Mouse (Mus musculus) midbrain, embryonic 11.5 days (tissue): ENCODE results near the gene Syvn1. TPM values are rescaled to one million over a fixed set of nuclear protein-coding genes. Genes with fewer than 3 reads are reported as not detected.
A peak's percentile ranks its signal among the peaks of the same experiment; 100 is the strongest.

Source experiments
- ATAC-seq: fragments of 200-750 bp; cut with Nextera tagmentation; 2 replicates; pipeline ENCODE4 v1.8.0; 2017; ENCODE audit warnings: moderate TSS enrichment, moderate library complexity; ENCODE audit not compliant: low FRiP score
- DNase-seq: peaks from one replicate; pipeline ENCODE4 v3.0.0; 2015; ENCODE audit warnings: low spot score; ENCODE audit errors: missing footprints
- H3K27ac ChIP-seq: fragments of 300-500 bp; sonication (generic); 2 replicates; pipeline ENCODE4 v1.5.1; 2014; ENCODE audit warnings: low read depth, low read length
- H3K27me3 ChIP-seq: fragments of 300-500 bp; sonication (generic); 2 replicates; pipeline ENCODE4 v1.6.1; 2014; ENCODE audit warnings: mild to moderate bottlenecking, low read length, moderate library complexity, mixed read lengths; ENCODE audit not compliant: control insufficient read depth, insufficient read depth
- H3K36me3 ChIP-seq: fragments of 300-500 bp; sonication (generic); 2 replicates; pipeline ENCODE4 v1.6.1; 2014; ENCODE audit warnings: mild to moderate bottlenecking, low read length, moderate library complexity, mixed read lengths; ENCODE audit not compliant: control insufficient read depth, insufficient read depth
- H3K4me1 ChIP-seq: fragments of 300-500 bp; sonication (generic); 2 replicates; pipeline ENCODE4 v1.6.1; 2014; ENCODE audit warnings: low read length; ENCODE audit not compliant: control insufficient read depth, insufficient read depth
- H3K4me2 ChIP-seq: fragments of 300-500 bp; sonication (generic); 2 replicates; pipeline ENCODE4 v1.6.1; 2014; ENCODE audit warnings: mild to moderate bottlenecking, moderate library complexity
- H3K4me3 ChIP-seq: fragments of 300-500 bp; sonication (generic); 2 replicates; pipeline ENCODE4 v1.5.1; 2014; ENCODE audit warnings: low read depth, low read length
- H3K9ac ChIP-seq: fragments of 300-500 bp; sonication (generic); 2 replicates; pipeline ENCODE4 v1.6.1; 2014; ENCODE audit warnings: low read length
- H3K9me3 ChIP-seq: fragments of 300-500 bp; sonication (generic); 2 replicates; pipeline ENCODE4 v1.6.1; 2016; ENCODE audit warnings: low read length; ENCODE audit not compliant: control insufficient read depth
- WGBS: fragments of 180-500 bp; shearing (Covaris S2); extraction: QIAGEN DNeasy Blood & Tissue Kit; methylation state at CpG from one replicate; pipeline ENCODE4 v1.1.7; 2014; 5-methylcytosine and 5-hydroxymethylcytosine counted together
- polyA plus RNA-seq: library from polyadenylated mRNA; unstranded; fragments of >200 nt; fragmentation: Nextera tagmentation; extraction: Ambion mirVana; gene quantifications from 2 replicates; pipeline ENCODE4 v1.2.1, GENCODE M21; 2014

The Syvn1 gene
- polyA plus RNA-seq, 1 experiment from 2014 or later, result 23.1 TPM

GRCm38 (mm10) chr19:6084478-6085248, 38.3 kb downstream of the Syvn1 start, which contains the start of the genes Zfpl1 and Cdca5:
TSS of gene Zfpl1 (minus strand) at chr19:6084956.
TSS of gene Cdca5 (plus strand) at chr19:6084983.
- no peaks in the 10 kb centered on the region for H3K9me3 ChIP-seq
- under 1% methylated on average over 58 of the region's 58 CpGs for WGBS
- H3K9ac ChIP-seq, result peak within 1 kb of the TSS; percentile 77
- peak within 1 kb of the TSS; percentile 80 for H3K4me2 ChIP-seq
- DNase-seq (peak; percentile 100), ATAC-seq (peak; percentile 92)
- H3K27me3 ChIP-seq, result no peaks in the 10 kb centered on the region
- peaks cover 12% of the 10 kb centered on the region for H3K36me3 ChIP-seq
- H3K4me3 ChIP-seq, result peak within 1 kb of the TSS; percentile 80
- H3K27ac ChIP-seq, result peak within 1 kb of the TSS; percentile 30; the same call in 1 of the 2 replicates
- H3K4me1 ChIP-seq, result peaks cover 12% of the 10 kb centered on the region

- Histone ChIP-seq H3K27ac (no peak overlapping the region; the same call in 1 of the 2 replicates), H3K4me2 (peak overlapping the region; percentile 80), H3K4me1 (peaks cover 12% of the 10 kb centered on the region), H3K4me3 (peak overlapping the region; percentile 80), H3K36me3 (peaks cover 13% of the 10 kb centered on the region), H3K27me3 (no peaks in the 10 kb centered on the region), H3K9ac (peak overlapping the region; percentile 70), H3K9me3 (no peaks in the 10 kb centered on the region)
- ATAC-seq (peak; percentile 81), DNase-seq (peak; percentile 94)
- under 1% methylated on average over 17 of the region's 17 CpGs for WGBS
Observed at GRCm38 (mm10) chr19:6085417-6085879, 39.1 kb downstream of the Syvn1 start.

GRCm38 (mm10) chr19:6088841-6089240, 42.5 kb downstream of the Syvn1 start:
- peaks cover 8% of the 10 kb centered on the region for H3K4me1 ChIP-seq
- H3K4me3 ChIP-seq, result no peak overlapping the region
- H3K4me2 ChIP-seq, result no peak overlapping the region
- 96% methylated on average over 13 of the region's 13 CpGs for WGBS
- H3K9ac ChIP-seq, result no peak overlapping the region
- H3K27me3 ChIP-seq, result no peaks in the 10 kb centered on the region
- no peak for ATAC-seq
- peaks cover 10% of the 10 kb centered on the region; the same call in 1 of the 2 replicates for H3K36me3 ChIP-seq
- no peak overlapping the region for H3K27ac ChIP-seq
- no peaks in the 10 kb centered on the region for H3K9me3 ChIP-seq
- DNase-seq, result no peak

GRCm38 (mm10) chr19:6094119-6094518, 47.7 kb downstream of the Syvn1 start, which contains the start of gene AC131692.1:
TSS of gene AC131692.1 (plus strand) at chr19:6094419.
- Histone ChIP-seq H3K27me3 (no peaks in the 10 kb centered on the region), H3K4me2 (no peak within 1 kb of the TSS), H3K4me1 (no peaks in the 10 kb centered on the region), H3K4me3 (no peak within 1 kb of the TSS), H3K36me3 (peaks cover 15% of the 10 kb centered on the region), H3K9me3 (no peaks in the 10 kb centered on the region), H3K27ac (no peak within 1 kb of the TSS), H3K9ac (no peak within 1 kb of the TSS)
- 95% methylated on average over 7 of the region's 7 CpGs for WGBS
- ATAC-seq (no peak), DNase-seq (no peak)

- peaks cover 6% of the 10 kb centered on the region for H3K36me3 ChIP-seq
- no peaks in the 10 kb centered on the region for H3K9me3 ChIP-seq
- WGBS, result 89% methylated on average over 3 of the region's 3 CpGs
- no peak overlapping the region for H3K9ac ChIP-seq
- no peak overlapping the region for H3K4me3 ChIP-seq
- H3K27ac ChIP-seq, result no peak overlapping the region
- no peak for ATAC-seq
- no peaks in the 10 kb centered on the region for H3K27me3 ChIP-seq
- H3K4me2 ChIP-seq, result no peak overlapping the region
- no peak for DNase-seq
- H3K4me1 ChIP-seq, result no peaks in the 10 kb centered on the region
Observed at GRCm38 (mm10) chr19:6097847-6098246, 51.5 kb downstream of the Syvn1 start.

GRCm38 (mm10) chr19:6101186-6101585, 54.8 kb downstream of the Syvn1 start:
- Histone ChIP-seq H3K4me1 (no peaks in the 10 kb centered on the region), H3K36me3 (no peaks in the 10 kb centered on the region; the same call in none of the 2 replicates), H3K27ac (no peak overlapping the region), H3K9me3 (no peaks in the 10 kb centered on the region), H3K4me3 (no peak overlapping the region), H3K9ac (no peak overlapping the region), H3K4me2 (no peak overlapping the region), H3K27me3 (no peaks in the 10 kb centered on the region)
- 76% methylated on average over 6 of the region's 6 CpGs for WGBS
- ATAC-seq, result no peak
- DNase-seq, result peak; percentile 47

GRCm38 (mm10) chr19:6102169-6102853, 55.9 kb downstream of the Syvn1 start:
- peak; percentile 67 for DNase-seq
- WGBS, result 77% methylated on average over 6 of the region's 6 CpGs
- Histone ChIP-seq H3K36me3 (no peaks in the 10 kb centered on the region; the same call in none of the 2 replicates), H3K4me3 (no peak overlapping the region), H3K4me2 (no peak overlapping the region), H3K27ac (no peak overlapping the region), H3K9me3 (no peaks in the 10 kb centered on the region), H3K4me1 (no peaks in the 10 kb centered on the region), H3K9ac (no peak overlapping the region), H3K27me3 (no peaks in the 10 kb centered on the region)
- ATAC-seq, result no peak
